Mouse (Mus musculus): ENCODE measurements around the gene Tmem108. TPM values are rescaled to one million over a fixed set of nuclear protein-coding genes. Genes with fewer than 3 reads are reported as not detected.

The Tmem108 gene
- polyA plus RNA-seq, 1 experiment: 0.01 TPM

- no peak for TF ChIP-seq USF1 (IDR thresholded peaks at IDR 0.05; ENCODE audit: low read depth)
- TF ChIP-seq MAX (IDR thresholded peaks at IDR 0.05): no peak
- TF ChIP-seq MYOD1 (IDR thresholded peaks at IDR 0.05; ENCODE audit: control insufficient read depth, insufficient read length, low read depth): no peak
- TF ChIP-seq CTCF (IDR thresholded peaks at IDR 0.05; ENCODE audit: control insufficient read depth, insufficient read depth, insufficient read length): no peak
- no peak for TF ChIP-seq CEBPB (IDR thresholded peaks at IDR 0.05; ENCODE audit: low read depth)
- no peak for TF ChIP-seq MYOG (IDR thresholded peaks at IDR 0.05; ENCODE audit: control insufficient read depth, extremely low read depth, insufficient read length)
- TF ChIP-seq FOSL1 (IDR thresholded peaks at IDR 0.05; ENCODE audit: insufficient read depth, low read length, poor library complexity, severe bottlenecking): no peak
- H3K4me3 ChIP-seq (ENCODE audit: insufficient read depth, poor library complexity, severe bottlenecking): no peak overlapping the region
- H3K79me3 ChIP-seq (ENCODE audit: low read depth): no peaks in the 10 kb centered on the region
- H3K27me3 ChIP-seq (ENCODE audit: control insufficient read depth, insufficient read depth, insufficient read length): no peaks in the 10 kb centered on the region
- H3K36me3 ChIP-seq (ENCODE audit: control insufficient read depth, insufficient read depth): no peaks in the 10 kb centered on the region
- no peaks in the 10 kb centered on the region for H3K79me2 ChIP-seq (ENCODE audit: control insufficient read depth, insufficient read depth)
- no peak overlapping the region for H3ac ChIP-seq (ENCODE audit: control insufficient read depth, insufficient read length, low read depth)
Observed at GRCm38 (mm10) chr9:103702452-103702851, 59.2 kb downstream of the Tmem108 start.

- Histone ChIP-seq H3K4me3 (ENCODE audit: insufficient read depth, poor library complexity, severe bottlenecking) (no peak overlapping the region), H3ac (ENCODE audit: control insufficient read depth, insufficient read length, low read depth) (no peak overlapping the region), H3K36me3 (ENCODE audit: control insufficient read depth, insufficient read depth) (no peaks in the 10 kb centered on the region), H3K27me3 (ENCODE audit: control insufficient read depth, insufficient read depth, insufficient read length) (no peaks in the 10 kb centered on the region), H3K79me3 (ENCODE audit: low read depth) (no peaks in the 10 kb centered on the region), H3K79me2 (ENCODE audit: control insufficient read depth, insufficient read depth) (no peaks in the 10 kb centered on the region)
- TF ChIP-seq CTCF (IDR thresholded peaks at IDR 0.05; ENCODE audit: control insufficient read depth, insufficient read depth, insufficient read length) (no peak), MAX (IDR thresholded peaks at IDR 0.05) (no peak), MYOG (IDR thresholded peaks at IDR 0.05; ENCODE audit: control insufficient read depth, extremely low read depth, insufficient read length) (no peak), CEBPB (IDR thresholded peaks at IDR 0.05; ENCODE audit: low read depth) (no peak), MYOD1 (IDR thresholded peaks at IDR 0.05; ENCODE audit: control insufficient read depth, insufficient read length, low read depth) (no peak), USF1 (IDR thresholded peaks at IDR 0.05; ENCODE audit: low read depth) (no peak), FOSL1 (IDR thresholded peaks at IDR 0.05; ENCODE audit: insufficient read depth, low read length, poor library complexity, severe bottlenecking) (no peak)
Observed at GRCm38 (mm10) chr9:103701448-103701847, 60.2 kb downstream of the Tmem108 start.

- no peak overlapping the region for H3ac ChIP-seq (ENCODE audit: control insufficient read depth, insufficient read length, low read depth)
- no peaks in the 10 kb centered on the region for H3K79me2 ChIP-seq (ENCODE audit: control insufficient read depth, insufficient read depth)
- no peak overlapping the region for H3K4me3 ChIP-seq (ENCODE audit: insufficient read depth, poor library complexity, severe bottlenecking)
- H3K79me3 ChIP-seq (ENCODE audit: low read depth): no peaks in the 10 kb centered on the region
- no peaks in the 10 kb centered on the region for H3K36me3 ChIP-seq (ENCODE audit: control insufficient read depth, insufficient read depth)
- TF ChIP-seq MYOD1 (IDR thresholded peaks at IDR 0.05; ENCODE audit: control insufficient read depth, insufficient read length, low read depth) (no peak), FOSL1 (IDR thresholded peaks at IDR 0.05; ENCODE audit: insufficient read depth, low read length, poor library complexity, severe bottlenecking) (no peak), MAX (IDR thresholded peaks at IDR 0.05) (no peak), MYOG (IDR thresholded peaks at IDR 0.05; ENCODE audit: control insufficient read depth, extremely low read depth, insufficient read length) (no peak), CTCF (IDR thresholded peaks at IDR 0.05; ENCODE audit: control insufficient read depth, insufficient read depth, insufficient read length) (no peak), USF1 (IDR thresholded peaks at IDR 0.05; ENCODE audit: low read depth) (no peak), CEBPB (IDR thresholded peaks at IDR 0.05; ENCODE audit: low read depth) (no peak)
- H3K27me3 ChIP-seq (ENCODE audit: control insufficient read depth, insufficient read depth, insufficient read length): no peaks in the 10 kb centered on the region
Observed at GRCm38 (mm10) chr9:103700240-103700639, 61.4 kb downstream of the Tmem108 start.

- Histone ChIP-seq H3K27me3 (ENCODE audit: control insufficient read depth, insufficient read depth, insufficient read length) (no peaks in the 10 kb centered on the region), H3K36me3 (ENCODE audit: control insufficient read depth, insufficient read depth) (no peaks in the 10 kb centered on the region), H3ac (ENCODE audit: control insufficient read depth, insufficient read length, low read depth) (no peak overlapping the region), H3K4me3 (ENCODE audit: insufficient read depth, poor library complexity, severe bottlenecking) (no peak overlapping the region), H3K79me2 (ENCODE audit: control insufficient read depth, insufficient read depth) (no peaks in the 10 kb centered on the region), H3K79me3 (ENCODE audit: low read depth) (no peaks in the 10 kb centered on the region)
- TF ChIP-seq USF1 (IDR thresholded peaks at IDR 0.05; ENCODE audit: low read depth) (no peak), MYOD1 (IDR thresholded peaks at IDR 0.05; ENCODE audit: control insufficient read depth, insufficient read length, low read depth) (no peak), MYOG (IDR thresholded peaks at IDR 0.05; ENCODE audit: control insufficient read depth, extremely low read depth, insufficient read length) (no peak), FOSL1 (IDR thresholded peaks at IDR 0.05; ENCODE audit: insufficient read depth, low read length, poor library complexity, severe bottlenecking) (no peak), CEBPB (IDR thresholded peaks at IDR 0.05; ENCODE audit: low read depth) (no peak), MAX (IDR thresholded peaks at IDR 0.05) (no peak), CTCF (IDR thresholded peaks at IDR 0.05; ENCODE audit: control insufficient read depth, insufficient read depth, insufficient read length) (no peak)
Observed at GRCm38 (mm10) chr9:103696967-103697366, 64.7 kb downstream of the Tmem108 start.

- Histone ChIP-seq H3K4me3 (ENCODE audit: insufficient read depth, poor library complexity, severe bottlenecking) (no peak overlapping the region), H3K36me3 (ENCODE audit: control insufficient read depth, insufficient read depth) (no peaks in the 10 kb centered on the region), H3K79me3 (ENCODE audit: low read depth) (no peaks in the 10 kb centered on the region), H3K27me3 (ENCODE audit: control insufficient read depth, insufficient read depth, insufficient read length) (no peaks in the 10 kb centered on the region), H3K79me2 (ENCODE audit: control insufficient read depth, insufficient read depth) (no peaks in the 10 kb centered on the region), H3ac (ENCODE audit: control insufficient read depth, insufficient read length, low read depth) (no peak overlapping the region)
- no peak for TF ChIP-seq CTCF (IDR thresholded peaks at IDR 0.05; ENCODE audit: control insufficient read depth, insufficient read depth, insufficient read length)
- no peak for TF ChIP-seq MYOD1 (IDR thresholded peaks at IDR 0.05; ENCODE audit: control insufficient read depth, insufficient read length, low read depth)
Observed at GRCm38 (mm10) chr9:103693826-103694225, 67.8 kb downstream of the Tmem108 start.

- no peak for TF ChIP-seq FOSL1 (IDR thresholded peaks at IDR 0.05; ENCODE audit: insufficient read depth, low read length, poor library complexity, severe bottlenecking)
- TF ChIP-seq MYOD1 (IDR thresholded peaks at IDR 0.05; ENCODE audit: control insufficient read depth, insufficient read length, low read depth): no peak
- TF ChIP-seq CEBPB (IDR thresholded peaks at IDR 0.05; ENCODE audit: low read depth): no peak
- no peak for TF ChIP-seq CTCF (IDR thresholded peaks at IDR 0.05; ENCODE audit: control insufficient read depth, insufficient read depth, insufficient read length)
- TF ChIP-seq USF1 (IDR thresholded peaks at IDR 0.05; ENCODE audit: low read depth): no peak
- TF ChIP-seq MAX (IDR thresholded peaks at IDR 0.05): no peak
- no peak for TF ChIP-seq MYOG (IDR thresholded peaks at IDR 0.05; ENCODE audit: control insufficient read depth, extremely low read depth, insufficient read length)
- Histone ChIP-seq H3K4me3 (ENCODE audit: insufficient read depth, poor library complexity, severe bottlenecking) (no peak overlapping the region), H3K79me2 (ENCODE audit: control insufficient read depth, insufficient read depth) (no peaks in the 10 kb centered on the region), H3K79me3 (ENCODE audit: low read depth) (no peaks in the 10 kb centered on the region), H3K36me3 (ENCODE audit: control insufficient read depth, insufficient read depth) (no peaks in the 10 kb centered on the region), H3K27me3 (ENCODE audit: control insufficient read depth, insufficient read depth, insufficient read length) (no peaks in the 10 kb centered on the region), H3ac (ENCODE audit: control insufficient read depth, insufficient read length, low read depth) (no peak overlapping the region)
Observed at GRCm38 (mm10) chr9:103692699-103693098, 68.9 kb downstream of the Tmem108 start.

Data from C2C12 (cell line).